Mouse (Mus musculus) cortical plate, adult 2 months (tissue): ENCODE measurements at regions not wholly inside any gene's neighbourhood (a gene's known extent, or its start where the extent isn't known, plus 50 kb on each side); places are given as distances from the start of the nearest gene placed in this dataset.
A peak's percentile ranks its signal among the peaks of the same experiment; 100 is the strongest.

Source experiments
- H3K27ac ChIP-seq: fragments of 200-500 bp; 2 replicates; pipeline ENCODE4 v1.5.1; 2012; ENCODE audit warnings: low read length, control low read depth, inconsistent platforms; ENCODE audit not compliant: insufficient read depth
- H3K4me1 ChIP-seq: fragments of 200-500 bp; 2 replicates; pipeline ENCODE4 v1.6.1; 2011; ENCODE audit warnings: low read length; ENCODE audit not compliant: control insufficient read depth, insufficient read depth
- H3K4me3 ChIP-seq: fragments of 200-500 bp; 2 replicates; pipeline ENCODE4 v1.5.1; 2011; ENCODE audit warnings: mild to moderate bottlenecking, low read length, control low read depth; ENCODE audit not compliant: insufficient read depth
- CTCF ChIP-seq: fragments of 200-500 bp; IDR thresholded peaks from 2 replicates; pipeline ENCODE4 v1.5.1; 2011; ENCODE audit warnings: mild to moderate bottlenecking, control low read depth, low read length; ENCODE audit not compliant: insufficient read depth; ENCODE audit errors: extremely low read depth
- POLR2A ChIP-seq: fragments of 200-500 bp; IDR thresholded peaks from 2 replicates; pipeline ENCODE4 v1.6.1; 2011; ENCODE audit warnings: mild to moderate bottlenecking, low read length, control low read depth; ENCODE audit not compliant: insufficient read depth; ENCODE audit errors: extremely low read depth

DNA sequence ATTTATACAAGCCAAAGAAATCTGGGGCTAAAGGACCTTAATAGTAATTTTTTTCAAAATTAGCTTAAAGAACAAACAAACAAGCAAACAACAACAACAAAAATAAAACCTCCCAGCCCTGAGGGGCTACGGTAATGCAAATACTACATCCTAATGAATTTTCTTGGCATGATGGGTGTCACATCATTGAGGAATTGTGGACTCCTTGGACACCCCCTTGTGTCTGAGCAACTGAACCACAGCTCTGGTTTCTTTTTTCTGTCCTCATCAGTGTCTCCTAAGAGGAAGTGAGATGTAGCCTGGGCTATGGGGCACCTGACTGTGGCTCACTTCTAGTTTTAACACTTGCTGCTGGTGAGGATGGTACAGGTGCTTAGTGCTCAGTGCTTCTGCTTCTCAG is 184.2 kb downstream of the Fam169b start:
- H3K4me3 ChIP-seq: no peak overlapping the region
- no peak overlapping the region for H3K27ac ChIP-seq
- no peaks in the 10 kb centered on the region for H3K4me1 ChIP-seq
- peak; percentile 29; the same call in 1 of the 2 replicates for TF ChIP-seq CTCF
- no peak for TF ChIP-seq POLR2A

DNA sequence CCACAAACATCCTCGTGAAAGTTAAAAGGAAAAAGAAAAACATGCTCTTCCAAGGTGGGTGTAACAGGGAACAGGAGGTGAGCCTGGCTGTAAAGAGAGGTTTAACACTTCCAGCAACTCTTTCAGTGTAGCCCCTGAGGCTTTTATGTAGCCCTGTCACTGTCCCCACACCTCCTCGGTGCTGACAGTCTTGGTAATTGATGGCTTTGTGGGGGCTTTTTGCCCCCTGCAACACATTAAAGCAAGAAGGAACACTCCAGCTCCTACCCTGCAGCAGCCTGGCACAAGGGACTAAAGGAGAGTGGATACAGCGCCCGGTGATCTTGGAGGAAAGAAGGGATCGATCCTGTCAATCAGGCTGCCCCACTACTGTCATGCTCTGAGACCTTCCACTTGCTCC is 181.8 kb downstream of the Fam169b start:
- TF ChIP-seq POLR2A: no peak
- TF ChIP-seq CTCF: no peak
- H3K27ac ChIP-seq: no peak overlapping the region
- H3K4me1 ChIP-seq: no peaks in the 10 kb centered on the region
- H3K4me3 ChIP-seq: no peak overlapping the region

DNA sequence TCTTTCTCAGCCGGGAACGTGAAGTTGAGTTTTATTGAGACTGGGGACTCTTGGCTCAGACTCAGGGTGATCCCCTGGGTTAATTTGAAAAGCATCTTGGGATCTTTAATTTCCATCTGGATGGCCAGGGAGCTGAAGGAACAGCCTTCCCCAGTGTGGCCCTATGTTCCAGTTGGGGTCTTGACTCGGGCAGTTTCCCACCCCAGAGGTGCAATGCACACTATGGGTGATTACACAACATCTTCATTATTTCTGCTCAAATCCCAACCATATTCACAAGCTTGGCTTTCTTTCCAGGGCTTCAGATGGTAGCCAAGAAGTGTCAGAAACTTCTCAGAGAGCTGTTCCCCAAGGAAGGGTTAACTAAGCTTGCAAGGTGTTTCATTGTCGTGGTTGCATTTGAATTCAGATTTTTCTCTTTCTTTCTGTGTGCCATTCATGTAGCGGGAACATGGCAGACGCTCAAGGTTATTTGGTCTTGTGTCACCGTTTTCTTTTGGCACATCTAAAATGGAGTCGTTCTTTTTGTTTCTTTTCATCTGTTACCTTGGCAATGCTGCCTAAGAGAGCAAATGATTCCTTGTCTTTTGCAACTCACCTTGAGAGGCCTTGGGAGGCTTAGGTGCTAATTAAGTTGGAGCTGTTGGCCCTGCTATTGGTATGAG is 179.5 kb downstream of the Fam169b start:
- H3K4me3 ChIP-seq: no peak overlapping the region
- no peaks in the 10 kb centered on the region for H3K4me1 ChIP-seq
- TF ChIP-seq POLR2A (no peak), CTCF (no peak)
- H3K27ac ChIP-seq: no peak overlapping the region

DNA sequence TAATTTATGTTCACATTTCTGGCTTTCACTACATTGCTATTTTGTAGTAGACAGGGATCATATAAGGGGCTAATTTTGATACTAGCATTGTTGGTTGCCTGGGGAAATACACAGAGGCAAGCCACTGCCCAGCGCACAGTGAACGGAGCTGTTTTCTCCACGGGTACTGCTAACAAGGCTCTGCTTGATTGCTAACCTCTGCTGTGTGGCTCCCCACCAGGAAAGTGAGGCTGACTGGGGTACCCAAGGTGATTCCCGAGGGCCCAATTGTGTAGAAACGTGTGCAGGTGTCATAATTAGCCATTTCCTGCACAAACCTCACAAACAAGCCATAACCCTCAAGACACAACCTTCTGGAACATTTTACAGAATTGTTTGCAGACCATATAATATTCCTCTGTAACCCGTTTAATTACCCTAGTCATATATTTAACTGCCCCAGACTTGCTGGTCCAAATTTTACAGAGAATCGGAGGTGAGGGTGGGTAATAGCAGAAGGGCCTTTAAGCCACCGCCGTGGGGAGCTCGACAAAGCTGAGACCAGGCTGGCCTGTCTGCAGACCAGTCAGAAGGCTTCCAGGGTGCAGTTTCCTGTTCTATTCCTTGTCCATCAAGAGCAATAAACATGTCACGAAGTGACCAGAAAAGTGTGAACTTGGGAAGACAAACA is 170.9 kb downstream of the Fam169b start:
- Histone ChIP-seq H3K4me3 (no peak overlapping the region), H3K27ac (no peak overlapping the region), H3K4me1 (no peaks in the 10 kb centered on the region)
- TF ChIP-seq POLR2A (no peak), CTCF (no peak)

DNA sequence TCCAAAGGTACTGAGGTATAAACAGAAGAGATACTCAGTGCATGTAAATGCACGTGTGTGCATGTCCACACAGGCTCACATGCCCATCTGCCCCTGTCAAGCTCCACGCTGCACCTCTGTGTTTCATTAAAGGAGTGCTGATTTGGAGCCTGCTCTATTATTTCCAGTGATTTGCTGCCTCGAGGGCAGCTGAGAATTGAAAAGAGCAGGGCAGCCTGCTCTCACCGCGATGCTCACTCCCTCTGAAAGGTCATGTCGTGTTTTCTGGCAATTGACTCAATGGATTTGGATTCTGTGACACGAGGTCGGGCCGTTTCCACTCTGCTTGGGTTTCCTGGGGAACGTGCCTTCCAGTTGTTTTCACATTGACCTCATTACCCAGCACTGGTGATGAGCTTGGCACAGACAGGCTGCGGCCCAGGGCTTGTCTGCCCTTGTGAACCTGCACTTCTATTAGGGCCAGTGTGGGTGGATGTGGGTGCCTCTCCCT is 167.1 kb downstream of the Fam169b start:
- H3K27ac ChIP-seq: no peak overlapping the region
- no peaks in the 10 kb centered on the region for H3K4me1 ChIP-seq
- TF ChIP-seq POLR2A (no peak), CTCF (no peak)
- no peak overlapping the region for H3K4me3 ChIP-seq

DNA sequence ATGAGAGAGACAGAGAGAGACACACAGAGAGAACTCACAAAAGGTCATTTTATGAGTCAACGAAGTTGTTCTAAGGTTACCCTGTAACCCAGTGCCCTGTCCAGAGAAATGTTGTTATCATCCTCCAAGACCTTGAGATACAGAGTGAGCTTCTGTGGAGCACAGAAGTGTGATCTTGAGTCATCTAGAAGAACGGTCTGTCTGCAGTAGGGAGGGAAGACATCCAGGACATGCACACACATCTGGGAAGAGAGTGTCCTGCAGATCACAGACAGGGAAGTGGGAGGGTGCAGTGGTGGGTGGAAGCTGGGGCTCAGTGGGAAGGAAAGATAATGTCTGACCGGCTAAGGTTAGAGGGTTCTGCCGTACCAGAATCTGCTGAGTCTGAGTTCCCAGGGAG is 155.3 kb downstream of the Fam169b start:
- TF ChIP-seq POLR2A: no peak
- TF ChIP-seq CTCF: no peak
- Histone ChIP-seq H3K27ac (no peak overlapping the region), H3K4me3 (no peak overlapping the region), H3K4me1 (no peaks in the 10 kb centered on the region)

DNA sequence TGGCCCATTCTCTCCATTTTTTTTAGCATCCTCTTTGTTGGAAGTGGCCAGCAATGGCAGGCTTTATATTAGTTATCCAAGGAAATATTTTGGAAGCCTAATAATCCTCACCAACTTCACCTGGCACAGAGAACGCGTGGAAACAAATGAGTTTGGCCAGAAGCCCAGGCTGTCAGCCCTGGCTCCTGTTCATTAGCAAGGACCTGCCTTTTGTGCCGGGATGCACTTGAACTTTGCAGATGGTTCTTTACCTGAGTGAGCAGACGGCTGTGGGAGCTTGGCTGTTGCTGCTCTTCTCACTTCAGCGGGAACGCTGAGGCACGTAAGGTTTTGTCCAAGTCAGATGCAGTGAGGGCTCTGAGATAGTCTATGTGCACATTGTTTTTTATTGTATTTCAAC is 142.3 kb downstream of the Fam169b start:
- H3K27ac ChIP-seq: no peak overlapping the region
- H3K4me3 ChIP-seq: no peak overlapping the region
- no peak for TF ChIP-seq POLR2A
- TF ChIP-seq CTCF: no peak
- H3K4me1 ChIP-seq: no peaks in the 10 kb centered on the region

DNA sequence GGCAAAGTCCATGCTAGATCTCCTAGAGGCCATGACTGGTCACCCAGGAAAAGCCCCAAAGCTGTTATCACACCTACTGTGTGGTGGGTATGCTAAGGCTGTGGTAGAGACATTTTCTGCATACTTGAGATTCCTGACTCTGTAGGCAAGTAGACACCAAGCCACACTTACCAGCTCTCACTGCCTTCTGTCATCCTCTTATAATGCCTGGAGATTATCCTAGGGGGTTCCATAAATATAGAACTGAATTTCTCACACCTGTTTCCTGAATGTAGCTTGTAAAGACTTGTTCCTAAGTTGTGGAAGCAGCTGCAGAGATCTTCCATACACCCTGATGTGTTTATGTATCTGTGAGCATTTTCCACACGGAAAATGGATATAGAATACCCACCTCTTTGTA is 139.1 kb downstream of the Fam169b start:
- H3K27ac ChIP-seq: no peak overlapping the region
- TF ChIP-seq CTCF (no peak), POLR2A (no peak)
- no peaks in the 10 kb centered on the region for H3K4me1 ChIP-seq
- no peak overlapping the region for H3K4me3 ChIP-seq
